Mouse (Mus musculus) gastrocnemius, adult 8-10 months (tissue): ENCODE measurements at regions not wholly inside any gene's neighbourhood (a gene's known extent, or its start where the extent isn't known, plus 50 kb on each side); places are given as distances from the start of the nearest gene placed in this dataset.

ENCODE experiments used
- DNase-seq, 2 experiments: peaks; one replicate each; pipeline ENCODE4 v3.0.0; 2022; ENCODE audit warnings: low spot score in 2 of 2

GRCm38 (mm10) chr16:93281715-93282114 is 322.1 kb downstream of the Setd4 start:
- no peak for DNase-seq

GRCm38 (mm10) chr16:93272636-93273035 is 331.2 kb downstream of the Setd4 start:
- DNase-seq, result no peak

- no peak for DNase-seq
Observed at GRCm38 (mm10) chr16:93272146-93272545, 331.7 kb downstream of the Setd4 start.

GRCm38 (mm10) chr16:93264061-93264585 is 339.7 kb downstream of the Setd4 start:
- DNase-seq, result no peak

GRCm38 (mm10) chr16:93263141-93263815 is 340.6 kb downstream of the Setd4 start:
- no peak for DNase-seq

- peak in 1 of 2 experiments; percentile 14 for DNase-seq
Observed at GRCm38 (mm10) chr16:93246825-93247224, 357.0 kb downstream of the Setd4 start.

GRCm38 (mm10) chr16:93245738-93246137 is 358.1 kb downstream of the Setd4 start:
- DNase-seq, result no peak

GRCm38 (mm10) chr16:93238898-93239297 is 365.0 kb downstream of the Setd4 start:
- DNase-seq, result no peak

- no peak for DNase-seq
Observed at GRCm38 (mm10) chr16:93238326-93238725, 365.5 kb downstream of the Setd4 start.

GRCm38 (mm10) chr16:93225644-93226043 is 378.2 kb downstream of the Setd4 start:
- DNase-seq, result no peak

- no peak for DNase-seq
Observed at GRCm38 (mm10) chr16:93225196-93225595, 378.7 kb downstream of the Setd4 start.

- no peak for DNase-seq
Observed at GRCm38 (mm10) chr16:93219731-93220130, 384.1 kb downstream of the Setd4 start.

- no peak for DNase-seq
Observed at GRCm38 (mm10) chr16:93218402-93218801, 385.5 kb downstream of the Setd4 start.

GRCm38 (mm10) chr16:93217600-93218226 is 386.1 kb downstream of the Setd4 start:
- no peak for DNase-seq

- DNase-seq, result no peak
Observed at GRCm38 (mm10) chr16:93215630-93216029, 388.2 kb downstream of the Setd4 start.

- DNase-seq, result no peak
Observed at GRCm38 (mm10) chr16:93213618-93214017, 387.7 kb upstream of the Runx1 start.

GRCm38 (mm10) chr16:93207675-93208074 is 381.7 kb upstream of the Runx1 start:
- DNase-seq, result no peak

GRCm38 (mm10) chr16:93207217-93207616 is 381.3 kb upstream of the Runx1 start:
- no peak for DNase-seq

- no peak for DNase-seq
Observed at GRCm38 (mm10) chr16:93206325-93206724, 380.4 kb upstream of the Runx1 start.

- no peak for DNase-seq
Observed at GRCm38 (mm10) chr16:93204601-93205000, 378.7 kb upstream of the Runx1 start.

GRCm38 (mm10) chr16:93202591-93202990 is 376.6 kb upstream of the Runx1 start:
- no peak for DNase-seq

- no peak for DNase-seq
Observed at GRCm38 (mm10) chr16:93197300-93197699, 371.4 kb upstream of the Runx1 start.

- DNase-seq, result no peak
Observed at GRCm38 (mm10) chr16:93193921-93194481, 368.1 kb upstream of the Runx1 start.
